Mouse (Mus musculus) left cerebral cortex, adult 8-10 months (tissue): ENCODE measurements around the gene Gm28102. TPM values are rescaled to one million over a fixed set of nuclear protein-coding genes. Genes with fewer than 3 reads are reported as not detected.
"Not testable (repeated sequence)": the region's sequence is repeated elsewhere in the genome, so short reads cannot be mapped to it uniquely, and the experiment has no call there.

ENCODE experiments used
- DNase-seq, 2 experiments: peaks; one replicate each; pipeline ENCODE4 v3.0.0; 2022; ENCODE audit warnings: low spot score in 2 of 2
- total RNA-seq, 4 experiments: library from RNA; stranded (reverse); gene quantifications; 2 replicates each; pipeline ENCODE4 v1.2.4; 2022

The Gm28102 gene
- not detected for total RNA-seq

DNA sequence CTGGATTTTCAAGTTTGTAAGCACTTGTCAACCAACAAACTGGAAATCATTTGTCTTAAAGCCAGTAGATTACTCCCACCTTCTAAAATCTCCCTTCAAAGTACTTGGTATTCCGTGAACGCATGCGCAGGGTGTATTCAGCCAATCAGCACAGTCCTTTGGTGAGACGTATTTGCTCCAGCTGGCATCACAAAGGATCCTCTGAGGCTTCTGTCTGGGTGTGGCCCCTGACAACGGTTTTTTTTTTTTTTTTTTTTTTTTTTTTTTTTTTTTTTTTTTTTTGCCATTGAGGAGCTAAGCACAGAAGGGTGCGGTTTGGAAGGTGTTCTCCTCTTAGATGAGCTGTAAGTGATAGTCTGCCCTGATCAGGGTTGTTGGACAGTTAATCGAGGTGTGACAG lies at the start of gene Gm28102:
Gene Gm28102, plus strand, starts transcription at position 301 of the 400 bp plus-strand sequence.
- DNase-seq = not testable (repeated sequence)
